Mouse (Mus musculus) heart, embryonic 13.5 days (tissue): ENCODE results near the gene Dnajc8. TPM values are rescaled to one million over a fixed set of nuclear protein-coding genes. Genes with fewer than 3 reads are reported as not detected.
A peak's percentile ranks its signal among the peaks of the same experiment; 100 is the strongest.

Experiments
- ATAC-seq: fragments of 200-750 bp; cut with Nextera tagmentation; 2 replicates; pipeline ENCODE4 v1.8.0; 2017; ENCODE audit warnings: moderate TSS enrichment; ENCODE audit not compliant: insufficient number of reproducible peaks, low FRiP score, low TSS enrichment; ENCODE audit errors: extremely low read depth
- H3K27ac ChIP-seq: fragments of 300-500 bp; sonication (generic); replicated peaks from 2 replicates; pipeline ENCODE4 v1.5.1; 2015; ENCODE audit warnings: moderate library complexity, mild to moderate bottlenecking, inconsistent platforms
- H3K27me3 ChIP-seq: fragments of 300-500 bp; sonication (generic); replicated peaks from 2 replicates; pipeline ENCODE4 v1.6.1; 2015; ENCODE audit warnings: mild to moderate bottlenecking, inconsistent platforms
- H3K36me3 ChIP-seq: fragments of 300-500 bp; sonication (generic); 2 replicates; pipeline ENCODE4 v1.6.1; 2015; ENCODE audit warnings: mild to moderate bottlenecking, inconsistent platforms
- H3K4me1 ChIP-seq: fragments of 300-500 bp; sonication (generic); 2 replicates; pipeline ENCODE4 v1.6.1; 2015; ENCODE audit warnings: inconsistent platforms
- H3K4me2 ChIP-seq: fragments of 300-500 bp; sonication (generic); 2 replicates; pipeline ENCODE4 v1.6.1; 2015; ENCODE audit warnings: inconsistent platforms, mild to moderate bottlenecking, moderate library complexity
- H3K4me3 ChIP-seq: fragments of 300-500 bp; sonication (generic); 2 replicates; pipeline ENCODE4 v1.5.1; 2015; ENCODE audit warnings: moderate library complexity, mild to moderate bottlenecking, inconsistent platforms
- H3K9ac ChIP-seq: fragments of 300-500 bp; sonication (generic); 2 replicates; pipeline ENCODE4 v1.6.1; 2015; ENCODE audit warnings: inconsistent platforms, mild to moderate bottlenecking, moderate library complexity
- H3K9me3 ChIP-seq: fragments of 300-500 bp; sonication (generic); 2 replicates; pipeline ENCODE4 v1.6.1; 2016; ENCODE audit warnings: inconsistent platforms
- WGBS: fragments of 180-500 bp; shearing (Covaris S2); methylation state at CpG from one replicate; pipeline ENCODE4 v1.1.7; 2015; ENCODE audit warnings: mixed read lengths; 5-methylcytosine and 5-hydroxymethylcytosine counted together
- polyA plus RNA-seq: library from polyadenylated mRNA; unstranded; fragments of >200 nt; fragmentation: Nextera tagmentation; extraction: Ambion mirVana; gene quantifications from 2 replicates; pipeline ENCODE4 v1.2.1, GENCODE M21; 2015

Dnajc8 gene
- polyA plus RNA-seq, 1 experiment from 2014 or later: 103 TPM

DNA sequence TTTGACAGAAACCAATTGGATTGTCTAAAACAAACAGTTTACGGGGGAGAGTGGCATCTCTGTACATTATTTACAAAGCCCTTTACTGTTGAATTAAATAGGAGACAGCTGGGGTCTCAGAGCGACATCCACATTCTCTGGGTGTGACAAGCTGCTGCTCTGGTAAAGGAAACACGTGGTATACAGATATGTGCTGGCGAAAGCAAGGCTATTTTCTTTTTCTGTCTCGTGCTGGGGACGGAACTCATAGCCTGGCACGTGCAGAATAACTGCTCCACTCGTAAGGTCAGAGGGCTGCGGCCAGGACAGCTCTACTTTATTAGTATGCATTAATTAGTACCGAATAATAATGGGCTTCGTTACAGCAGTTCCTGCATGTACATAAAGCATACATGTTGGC lies 38.0 kb downstream of the Dnajc8 start:
- no peak for ATAC-seq
- no peak overlapping the region for H3K9ac ChIP-seq
- WGBS: 41% methylated on average over 11 of the region's 11 CpGs

DNA sequence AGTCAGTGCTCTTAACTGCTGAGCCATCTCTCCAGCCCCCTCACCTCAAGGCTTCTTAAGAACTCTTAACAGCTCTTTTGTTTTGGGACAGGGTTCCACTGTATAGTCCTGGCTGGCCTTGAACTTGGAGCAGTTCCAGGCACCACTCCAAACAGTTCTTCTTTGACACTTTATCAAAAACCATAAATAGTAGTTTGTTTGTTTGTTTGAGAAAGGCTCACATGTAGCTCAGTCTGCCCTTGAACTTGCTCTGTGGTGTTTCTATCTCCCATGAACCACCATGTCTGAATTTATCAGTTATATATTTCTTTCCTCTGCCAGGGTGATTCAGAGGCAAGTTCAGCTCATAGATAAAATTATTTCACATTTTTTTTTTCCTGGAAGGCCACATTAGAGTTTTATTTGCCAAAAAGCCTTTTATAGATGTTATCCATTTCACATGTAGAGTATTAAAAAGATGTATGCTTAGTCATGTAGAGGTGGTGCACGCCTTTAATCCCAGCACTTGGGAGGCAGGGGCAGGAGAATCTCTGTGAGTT lies 39.5 kb downstream of the Dnajc8 start:
- no peak overlapping the region for H3K4me3 ChIP-seq
- no peak overlapping the region for H3K4me2 ChIP-seq
- 0 out of 2 replicates have a peak, but pooled peaks cover 3% of the 10 kb centered on the region for H3K9me3 ChIP-seq
- H3K27ac ChIP-seq: no peak overlapping the region
- H3K4me1 ChIP-seq: peaks cover 10% of the 10 kb centered on the region
- no peaks in the 10 kb centered on the region for H3K27me3 ChIP-seq
- ATAC-seq: no peak
- WGBS: 85% methylated on average over 1 of the region's 1 CpGs
- H3K9ac ChIP-seq: no peak overlapping the region
- H3K36me3 ChIP-seq: no peaks in the 10 kb centered on the region

More for the DNA sequence above, 38.0 kb downstream of the Dnajc8 start:
- H3K4me1 ChIP-seq: peaks cover 10% of the 10 kb centered on the region
- 0 out of 2 replicates have a peak, but pooled peaks cover 3% of the 10 kb centered on the region for H3K9me3 ChIP-seq
- no peak overlapping the region for H3K4me3 ChIP-seq
- H3K27me3 ChIP-seq: no peaks in the 10 kb centered on the region
- peak overlapping the region; percentile 22; the same call in 1 of the 2 replicates for H3K4me2 ChIP-seq
- H3K36me3 ChIP-seq: no peaks in the 10 kb centered on the region
- no peak overlapping the region for H3K27ac ChIP-seq

DNA sequence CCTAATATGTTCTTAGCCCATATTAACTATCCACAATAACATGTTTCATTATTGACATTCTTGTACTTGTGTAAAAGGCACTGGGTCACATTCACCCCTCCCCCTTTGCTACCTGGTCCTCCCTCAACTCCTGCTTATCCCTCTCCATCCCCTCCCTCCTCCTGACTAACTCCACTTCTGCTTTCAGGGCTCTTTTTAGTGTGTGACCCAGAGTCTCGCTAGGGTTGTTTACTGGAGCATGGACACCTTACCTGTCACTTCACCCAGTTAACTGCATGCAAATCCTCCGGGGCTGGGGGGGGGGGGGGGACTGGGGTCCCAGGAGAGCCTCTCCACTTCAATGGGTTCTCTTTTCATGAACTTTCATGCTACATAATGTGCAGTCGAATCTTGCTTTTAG lies 48.4 kb downstream of the Dnajc8 start:
- Histone ChIP-seq H3K27me3 (no peaks in the 10 kb centered on the region), H3K36me3 (no peaks in the 10 kb centered on the region)
- no peak for ATAC-seq

DNA sequence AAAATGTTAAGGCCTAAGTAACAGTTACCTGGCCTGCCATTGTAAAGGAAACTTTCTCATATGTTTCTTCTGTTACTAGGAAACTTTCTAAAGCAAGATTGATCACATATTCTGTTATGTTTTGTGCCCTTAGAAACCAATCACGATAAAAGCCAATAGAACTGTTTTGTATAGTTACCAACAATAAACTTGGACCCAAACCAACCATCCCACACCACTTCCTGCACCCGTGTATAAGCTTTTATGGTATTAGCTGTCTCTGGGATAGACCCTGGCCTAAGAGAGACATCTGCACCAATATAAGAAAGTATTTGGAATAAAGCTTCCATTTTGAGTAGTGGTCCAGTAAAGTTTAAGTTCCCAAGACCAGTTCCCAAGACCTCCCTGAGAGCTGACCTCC lies 49.6 kb downstream of the Dnajc8 start:
- ATAC-seq: no peak
- 81% methylated on average over 2 of the region's 2 CpGs for WGBS
- no peaks in the 10 kb centered on the region for H3K36me3 ChIP-seq

More for the DNA sequence above, 48.4 kb downstream of the Dnajc8 start:
- Histone ChIP-seq H3K27ac (no peak overlapping the region), H3K9ac (no peak overlapping the region), H3K9me3 (peaks cover 6% of the 10 kb centered on the region; the same call in 1 of the 2 replicates), H3K4me2 (no peak overlapping the region), H3K4me3 (no peak overlapping the region), H3K4me1 (no peaks in the 10 kb centered on the region)
- 49% methylated on average over 3 of the region's 3 CpGs for WGBS

DNA sequence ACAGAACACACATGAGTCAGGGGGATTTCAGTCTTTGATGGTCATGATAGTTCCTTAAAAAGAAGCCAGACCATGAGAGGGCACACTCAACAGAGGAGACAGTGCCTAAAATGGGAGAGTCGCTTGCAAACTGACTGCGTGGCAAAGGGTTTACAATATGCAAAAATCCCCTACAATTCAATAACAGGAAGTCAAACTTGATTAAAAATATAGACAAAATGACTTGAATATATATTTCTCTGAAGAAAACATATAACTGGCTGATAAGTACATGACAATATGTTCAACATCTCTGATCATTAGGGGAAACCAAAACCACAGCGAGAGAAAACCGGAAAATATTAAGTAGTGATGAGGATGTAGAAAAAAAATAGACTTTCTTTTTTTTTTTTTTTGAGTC lies 50.9 kb downstream of the Dnajc8 start:
- Histone ChIP-seq H3K36me3 (no peaks in the 10 kb centered on the region), H3K27me3 (no peaks in the 10 kb centered on the region), H3K4me2 (no peak overlapping the region), H3K4me1 (0 out of 2 replicates have a peak, but pooled peaks cover 3% of the 10 kb centered on the region), H3K27ac (no peak overlapping the region), H3K4me3 (no peak overlapping the region), H3K9ac (no peak overlapping the region), H3K9me3 (no peaks in the 10 kb centered on the region)
- 94% methylated on average over 4 of the region's 4 CpGs for WGBS
- no peak for ATAC-seq

More for the DNA sequence above, 49.6 kb downstream of the Dnajc8 start:
- no peaks in the 10 kb centered on the region for H3K27me3 ChIP-seq
- H3K4me2 ChIP-seq: no peak overlapping the region
- no peak overlapping the region for H3K9ac ChIP-seq
- H3K27ac ChIP-seq: no peak overlapping the region
- H3K4me1 ChIP-seq: no peaks in the 10 kb centered on the region
- peaks cover 6% of the 10 kb centered on the region; the same call in 1 of the 2 replicates for H3K9me3 ChIP-seq
- H3K4me3 ChIP-seq: no peak overlapping the region

DNA sequence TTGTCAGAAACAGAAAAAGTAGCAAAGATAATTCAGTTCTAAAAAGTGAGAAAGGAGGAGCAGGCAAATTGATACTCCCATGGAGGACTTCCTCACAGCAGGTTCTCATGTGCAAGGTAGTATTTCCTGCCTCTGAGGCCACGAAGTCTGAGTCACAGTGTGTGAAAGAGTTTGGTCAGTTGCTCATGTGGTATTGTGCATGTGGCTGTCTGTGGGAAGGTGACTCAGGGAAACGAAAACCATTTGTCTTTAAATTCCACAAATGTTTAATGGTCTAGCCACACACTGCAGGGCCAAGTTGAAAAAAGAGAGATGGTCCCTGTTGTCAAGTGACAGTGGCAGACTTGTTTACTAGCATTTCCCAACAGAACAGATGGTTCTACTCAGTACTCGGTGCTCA lies 53.2 kb downstream of the Dnajc8 start:
- no peak for ATAC-seq
- H3K4me2 ChIP-seq: no peak overlapping the region
- no peaks in the 10 kb centered on the region for H3K36me3 ChIP-seq
- 72% methylated on average over 3 of the region's 3 CpGs for WGBS
- H3K4me1 ChIP-seq: peaks cover 3% of the 10 kb centered on the region; the same call in 1 of the 2 replicates
- no peak overlapping the region for H3K4me3 ChIP-seq
- H3K9me3 ChIP-seq: no peaks in the 10 kb centered on the region
- no peaks in the 10 kb centered on the region for H3K27me3 ChIP-seq
- no peak overlapping the region for H3K27ac ChIP-seq
- no peak overlapping the region for H3K9ac ChIP-seq

DNA sequence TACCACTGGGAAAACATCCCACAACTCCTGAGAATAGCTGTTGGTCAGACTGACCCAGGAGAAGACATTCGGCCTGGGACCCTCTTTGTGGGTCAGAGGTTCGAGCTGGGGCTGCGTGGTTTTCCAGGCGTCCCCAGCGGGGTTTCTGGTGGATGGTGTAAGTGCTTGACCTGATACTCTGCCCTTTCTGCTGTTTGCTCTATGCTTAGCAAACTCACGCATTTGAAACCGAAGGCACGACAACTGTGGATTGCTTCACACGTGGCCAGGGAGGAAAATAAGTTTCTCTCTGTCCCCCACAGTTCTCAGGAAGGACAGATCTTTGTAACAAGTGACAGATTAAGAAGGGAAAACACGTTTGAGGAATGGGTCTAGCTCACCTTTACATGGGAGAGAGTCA lies 55.3 kb downstream of the Dnajc8 start:
- Histone ChIP-seq H3K4me1 (peaks cover 12% of the 10 kb centered on the region), H3K36me3 (no peaks in the 10 kb centered on the region), H3K27me3 (no peaks in the 10 kb centered on the region), H3K9me3 (no peaks in the 10 kb centered on the region), H3K9ac (no peak overlapping the region), H3K4me3 (no peak overlapping the region), H3K4me2 (no peak overlapping the region), H3K27ac (no peak overlapping the region)
- WGBS: 81% methylated on average over 10 of the region's 10 CpGs
- ATAC-seq: no peak

DNA sequence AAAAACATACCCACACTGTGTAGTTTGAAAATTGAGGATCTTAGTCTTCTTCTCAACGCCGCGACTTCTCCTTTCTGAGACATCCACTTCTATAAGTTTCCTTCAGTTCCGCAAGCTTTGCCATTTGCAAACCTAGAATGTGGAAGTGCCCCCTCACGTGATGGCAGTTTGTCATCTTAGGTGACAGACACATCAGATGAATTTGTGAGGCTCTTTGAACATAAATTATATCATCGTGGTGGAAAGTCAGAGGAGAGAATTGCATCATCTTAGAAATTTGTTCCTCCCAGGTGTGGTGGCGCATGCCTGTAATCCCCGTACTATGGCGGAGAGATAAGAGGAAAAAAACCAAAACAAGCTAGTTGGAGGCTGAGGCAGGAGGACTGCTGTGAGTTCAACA lies 57.6 kb downstream of the Dnajc8 start:
- Histone ChIP-seq H3K4me3 (no peak overlapping the region), H3K4me2 (no peak overlapping the region), H3K4me1 (peaks cover 18% of the 10 kb centered on the region), H3K36me3 (no peaks in the 10 kb centered on the region), H3K27ac (0 out of 2 replicates have a peak overlapping the region, but pooled peaks have one; percentile 18), H3K9ac (no peak overlapping the region), H3K27me3 (peaks cover 5% of the 10 kb centered on the region; the same call in 1 of the 2 replicates), H3K9me3 (no peaks in the 10 kb centered on the region)
- no peak for ATAC-seq
- 88% methylated on average over 9 of the region's 9 CpGs for WGBS

DNA sequence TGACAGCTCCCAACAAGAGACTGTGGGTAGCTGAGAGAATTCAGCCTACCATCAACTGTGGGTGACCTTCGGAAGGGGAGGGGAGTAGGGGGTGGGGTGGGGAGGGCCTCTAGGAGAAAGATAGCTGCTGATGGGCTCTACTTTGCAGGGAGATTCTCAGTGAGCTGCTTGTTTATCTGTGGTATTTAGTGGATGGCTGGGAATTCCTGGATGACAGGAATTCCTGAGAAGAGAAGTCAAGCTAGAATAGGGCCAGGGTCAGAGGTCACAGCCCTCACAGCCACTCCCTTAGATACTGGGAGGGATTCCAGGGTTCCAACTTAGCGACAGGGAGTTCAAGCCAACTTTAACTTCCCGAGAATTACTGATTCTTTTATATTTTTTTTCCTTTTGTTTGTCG lies 58.8 kb downstream of the Dnajc8 start:
- ATAC-seq: no peak
- H3K27me3 ChIP-seq: peaks cover 6% of the 10 kb centered on the region; the same call in 1 of the 2 replicates
- no peak overlapping the region for H3K4me3 ChIP-seq
- H3K9me3 ChIP-seq: no peaks in the 10 kb centered on the region
- H3K4me2 ChIP-seq: no peak overlapping the region
- WGBS: 31% methylated on average over 4 of the region's 4 CpGs
- peaks cover 18% of the 10 kb centered on the region for H3K4me1 ChIP-seq
- no peak overlapping the region for H3K9ac ChIP-seq
- H3K36me3 ChIP-seq: no peaks in the 10 kb centered on the region
- peak overlapping the region; percentile 32 for H3K27ac ChIP-seq

DNA sequence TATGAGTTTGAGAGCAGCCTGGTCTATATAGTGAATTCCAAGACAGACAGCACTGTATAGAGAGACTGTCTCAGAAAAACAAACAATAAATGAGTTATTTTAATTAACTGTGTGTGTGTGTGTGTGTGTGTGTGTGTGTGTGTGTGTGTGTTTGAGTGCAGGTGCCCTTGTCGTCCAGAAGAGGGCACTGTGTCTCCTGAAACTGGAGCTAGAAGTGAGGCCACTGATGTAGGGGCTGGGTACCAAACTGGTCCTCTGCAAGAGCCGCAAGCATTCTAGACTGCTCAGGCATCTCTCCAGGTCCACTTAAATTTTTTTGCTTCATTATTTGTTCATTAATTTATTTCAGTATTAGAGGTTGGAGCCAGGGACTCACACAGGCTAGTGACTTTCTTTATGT lies 63.5 kb downstream of the Dnajc8 start:
- Histone ChIP-seq H3K4me2 (no peak overlapping the region), H3K9me3 (no peaks in the 10 kb centered on the region), H3K4me1 (peaks cover 12% of the 10 kb centered on the region), H3K27me3 (peaks cover 6% of the 10 kb centered on the region; the same call in 1 of the 2 replicates), H3K36me3 (no peaks in the 10 kb centered on the region), H3K27ac (no peak overlapping the region), H3K4me3 (no peak overlapping the region), H3K9ac (no peak overlapping the region)
- WGBS: 71% methylated on average over 2 of the region's 2 CpGs
- ATAC-seq: no peak

DNA sequence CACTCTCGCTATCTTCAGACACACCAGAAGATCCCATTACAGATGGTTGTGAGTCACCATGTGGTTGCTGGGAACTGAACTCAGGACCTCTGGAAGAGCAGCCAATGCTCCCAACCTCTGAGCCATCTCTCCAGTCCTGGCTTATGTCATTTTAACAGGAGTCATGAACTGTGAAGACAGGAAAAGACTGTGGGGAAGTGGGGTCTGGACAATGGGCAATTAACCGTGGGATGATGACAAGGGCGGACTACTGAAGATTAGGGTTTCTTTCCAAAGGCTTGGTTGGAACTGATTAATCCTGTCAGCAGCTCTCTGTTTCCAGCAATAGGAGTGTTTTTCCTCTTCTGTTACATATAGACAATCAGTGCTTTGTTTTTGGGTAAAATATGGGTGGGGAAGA lies 64.4 kb downstream of the Dnajc8 start:
- 50% methylated on average over 3 of the region's 3 CpGs for WGBS
- H3K4me3 ChIP-seq: no peak overlapping the region
- H3K4me2 ChIP-seq: no peak overlapping the region
- H3K4me1 ChIP-seq: peaks cover 7% of the 10 kb centered on the region
- no peaks in the 10 kb centered on the region for H3K9me3 ChIP-seq
- no peak for ATAC-seq
- peaks cover 6% of the 10 kb centered on the region; the same call in 1 of the 2 replicates for H3K27me3 ChIP-seq
- H3K36me3 ChIP-seq: no peaks in the 10 kb centered on the region
- no peak overlapping the region for H3K9ac ChIP-seq
- no peak overlapping the region for H3K27ac ChIP-seq

DNA sequence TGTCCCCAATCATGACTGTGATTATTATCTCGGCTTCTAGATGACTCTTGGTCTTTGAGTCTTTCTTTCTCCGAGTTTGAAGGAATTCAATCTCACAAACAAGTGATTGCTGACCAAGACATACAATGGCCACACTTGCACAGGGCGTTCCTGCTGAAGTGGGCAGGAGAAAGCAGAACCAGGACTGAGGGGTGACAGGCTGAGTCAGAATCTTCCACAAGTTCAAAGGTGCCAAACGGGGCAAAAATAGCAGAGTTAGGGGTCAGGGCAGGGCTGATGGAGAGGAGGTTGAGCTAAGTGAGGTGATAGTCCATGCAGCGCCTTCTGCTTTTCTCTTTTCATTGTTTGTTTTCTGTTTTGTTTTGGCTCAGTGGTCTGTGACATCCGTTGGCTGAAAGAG lies 65.1 kb downstream of the Dnajc8 start:
- WGBS: 73% methylated on average over 6 of the region's 6 CpGs
- Histone ChIP-seq H3K4me1 (peaks cover 7% of the 10 kb centered on the region), H3K4me3 (no peak overlapping the region), H3K27me3 (peaks cover 6% of the 10 kb centered on the region; the same call in 1 of the 2 replicates), H3K9me3 (no peaks in the 10 kb centered on the region), H3K27ac (no peak overlapping the region), H3K36me3 (no peaks in the 10 kb centered on the region), H3K4me2 (no peak overlapping the region), H3K9ac (no peak overlapping the region)
- ATAC-seq: no peak
